Mouse (Mus musculus) midbrain, embryonic 12.5 days (tissue): ENCODE data around the gene Naa25. TPM values are rescaled to one million over a fixed set of nuclear protein-coding genes. Genes with fewer than 3 reads are reported as not detected.

Experiments
- ATAC-seq: fragments of 200-750 bp; cut with Nextera tagmentation; 2 replicates; pipeline ENCODE4 v1.8.0; 2017; ENCODE audit warnings: low read depth, moderate TSS enrichment, moderate library complexity; ENCODE audit not compliant: low FRiP score
- H3K27ac ChIP-seq: fragments of 300-500 bp; sonication (generic); replicated peaks from 2 replicates; pipeline ENCODE4 v1.5.1; 2016; ENCODE audit warnings: mild to moderate bottlenecking
- H3K27me3 ChIP-seq: fragments of 300-500 bp; sonication (generic); 2 replicates; pipeline ENCODE4 v1.6.1; 2016; ENCODE audit warnings: mild to moderate bottlenecking
- H3K36me3 ChIP-seq: fragments of 300-500 bp; sonication (generic); 2 replicates; pipeline ENCODE4 v1.6.1; 2016
- H3K4me1 ChIP-seq: fragments of 300-500 bp; sonication (generic); 2 replicates; pipeline ENCODE4 v1.6.1; 2016
- H3K4me2 ChIP-seq: fragments of 300-500 bp; sonication (generic); replicated peaks from 2 replicates; pipeline ENCODE4 v1.6.1; 2016; ENCODE audit warnings: mild to moderate bottlenecking, moderate library complexity
- H3K4me3 ChIP-seq: fragments of 300-500 bp; sonication (generic); 2 replicates; pipeline ENCODE4 v1.5.1; 2016; ENCODE audit warnings: mild to moderate bottlenecking
- H3K9ac ChIP-seq: fragments of 300-500 bp; sonication (generic); replicated peaks from 2 replicates; pipeline ENCODE4 v1.6.1; 2016; ENCODE audit warnings: mild to moderate bottlenecking, moderate library complexity
- H3K9me3 ChIP-seq: fragments of 300-500 bp; sonication (generic); 2 replicates; pipeline ENCODE4 v1.6.1; 2016; ENCODE audit warnings: mild to moderate bottlenecking
- WGBS: fragments of 180-500 bp; shearing (Covaris S2); methylation state at CpG from one replicate; pipeline ENCODE4 v1.1.7; 2016; 5-methylcytosine and 5-hydroxymethylcytosine counted together
- polyA plus RNA-seq: library from polyadenylated mRNA; unstranded; fragments of >200 nt; fragmentation: Nextera tagmentation; extraction: Ambion mirVana; gene quantifications from 2 replicates; pipeline ENCODE4 v1.2.1, GENCODE M21; 2016

Gene Naa25
- polyA plus RNA-seq, 1 experiment from 2014 or later = 48.3 TPM

GRCm38 (mm10) chr5:121383857-121384756 lies 13.6 kb upstream of the Naa25 start:
- WGBS = 63% methylated on average over 10 of the region's 10 CpGs
- peaks cover 8% of the 10 kb centered on the region; the same call in 1 of the 2 replicates for H3K9me3 ChIP-seq
- H3K27ac ChIP-seq = no peak overlapping the region
- peaks cover 17% of the 10 kb centered on the region for H3K27me3 ChIP-seq
- no peak for ATAC-seq
- H3K4me2 ChIP-seq = peak overlapping the region; percentile 71
- peak overlapping the region; percentile 85 for H3K4me3 ChIP-seq
- H3K36me3 ChIP-seq = peaks cover 35% of the 10 kb centered on the region
- H3K4me1 ChIP-seq = peaks cover 21% of the 10 kb centered on the region
- H3K9ac ChIP-seq = peak overlapping the region; percentile 43

- Histone ChIP-seq H3K27ac (peak overlapping the region; percentile 84), H3K4me3 (peak overlapping the region; percentile 85), H3K4me1 (peaks cover 26% of the 10 kb centered on the region), H3K4me2 (peak overlapping the region; percentile 71), H3K36me3 (peaks cover 27% of the 10 kb centered on the region), H3K27me3 (peaks cover 17% of the 10 kb centered on the region), H3K9me3 (peaks cover 8% of the 10 kb centered on the region; the same call in 1 of the 2 replicates), H3K9ac (peak overlapping the region; percentile 88)
- peak; percentile 77 for ATAC-seq
- WGBS = 2% methylated on average over 31 of the region's 47 CpGs
These were observed 12.8 kb upstream of the Naa25 start for GRCm38 (mm10) chr5:121384757-121385460.

- H3K4me2 ChIP-seq = peak within 1 kb of the TSS; percentile 71
These were observed 12.1 kb upstream of the Naa25 start, which contains the start of gene Trafd1 for GRCm38 (mm10) chr5:121385461-121386119. Gene Trafd1, minus strand, starts transcription at chr5:121385632.

GRCm38 (mm10) chr5:121386120-121386909 lies 11.4 kb upstream of the Naa25 start:
- peak overlapping the region; percentile 71 for H3K4me2 ChIP-seq
- no peaks in the 10 kb centered on the region for H3K9me3 ChIP-seq
- ATAC-seq = no peak
- H3K9ac ChIP-seq = 0 out of 2 replicates have a peak overlapping the region, but pooled peaks have one; percentile 28
- peaks cover 13% of the 10 kb centered on the region for H3K36me3 ChIP-seq
- H3K27ac ChIP-seq = no peak overlapping the region
- peaks cover 26% of the 10 kb centered on the region for H3K4me1 ChIP-seq
- peak overlapping the region; percentile 85 for H3K4me3 ChIP-seq
- 40% methylated on average over 22 of the region's 22 CpGs for WGBS
- H3K27me3 ChIP-seq = peaks cover 17% of the 10 kb centered on the region

More at GRCm38 (mm10) chr5:121385461-121386119, 12.1 kb upstream of the Naa25 start, which contains the start of gene Trafd1:
- Histone ChIP-seq H3K9ac (peak within 1 kb of the TSS; percentile 88), H3K27ac (peak within 1 kb of the TSS; percentile 84), H3K36me3 (peaks cover 20% of the 10 kb centered on the region), H3K9me3 (peaks cover 7% of the 10 kb centered on the region; the same call in 1 of the 2 replicates), H3K4me3 (peak within 1 kb of the TSS; percentile 85), H3K4me1 (peaks cover 26% of the 10 kb centered on the region), H3K27me3 (peaks cover 17% of the 10 kb centered on the region)
- ATAC-seq = peak; percentile 98
- under 1% methylated on average over 29 of the region's 45 CpGs for WGBS

GRCm38 (mm10) chr5:121387126-121387525 lies 10.6 kb upstream of the Naa25 start:
- ATAC-seq = no peak
- 66% methylated on average over 4 of the region's 4 CpGs for WGBS
- Histone ChIP-seq H3K4me3 (no peak overlapping the region), H3K4me2 (no peak overlapping the region), H3K27me3 (peaks cover 17% of the 10 kb centered on the region), H3K27ac (no peak overlapping the region), H3K9me3 (no peaks in the 10 kb centered on the region), H3K36me3 (peaks cover 6% of the 10 kb centered on the region; the same call in 1 of the 2 replicates), H3K9ac (no peak overlapping the region), H3K4me1 (peaks cover 26% of the 10 kb centered on the region)

GRCm38 (mm10) chr5:121389106-121389505 lies 8.6 kb upstream of the Naa25 start:
- WGBS = 57% methylated on average over 7 of the region's 7 CpGs
- H3K9me3 ChIP-seq = no peaks in the 10 kb centered on the region
- no peak overlapping the region for H3K4me2 ChIP-seq
- peak overlapping the region; percentile 49; the same call in 1 of the 2 replicates for H3K27ac ChIP-seq
- peak overlapping the region; percentile 28; the same call in 1 of the 2 replicates for H3K9ac ChIP-seq
- H3K27me3 ChIP-seq = peaks cover 17% of the 10 kb centered on the region
- no peaks in the 10 kb centered on the region for H3K36me3 ChIP-seq
- no peak for ATAC-seq
- H3K4me1 ChIP-seq = peaks cover 17% of the 10 kb centered on the region
- H3K4me3 ChIP-seq = no peak overlapping the region

GRCm38 (mm10) chr5:121389691-121390090 lies 8.0 kb upstream of the Naa25 start:
- H3K36me3 ChIP-seq = no peaks in the 10 kb centered on the region
- peak overlapping the region; percentile 28; the same call in 1 of the 2 replicates for H3K9ac ChIP-seq
- ATAC-seq = no peak
- no peak overlapping the region for H3K4me2 ChIP-seq
- peaks cover 17% of the 10 kb centered on the region for H3K27me3 ChIP-seq
- 0 out of 2 replicates have a peak overlapping the region, but pooled peaks have one; percentile 49 for H3K27ac ChIP-seq
- H3K9me3 ChIP-seq = no peaks in the 10 kb centered on the region
- no peak overlapping the region for H3K4me3 ChIP-seq
- H3K4me1 ChIP-seq = peaks cover 13% of the 10 kb centered on the region

- Histone ChIP-seq H3K27me3 (no peaks in the 10 kb centered on the region), H3K9me3 (no peaks in the 10 kb centered on the region), H3K27ac (no peak overlapping the region), H3K36me3 (no peaks in the 10 kb centered on the region), H3K9ac (no peak overlapping the region), H3K4me3 (no peak overlapping the region), H3K4me1 (0 out of 2 replicates have a peak, but pooled peaks cover 11% of the 10 kb centered on the region), H3K4me2 (no peak overlapping the region)
- 63% methylated on average over 16 of the region's 16 CpGs for WGBS
- no peak for ATAC-seq
These were observed 4.9 kb upstream of the Naa25 start for GRCm38 (mm10) chr5:121392667-121393380.

- no peak overlapping the region for H3K9ac ChIP-seq
- H3K4me1 ChIP-seq = 0 out of 2 replicates have a peak, but pooled peaks cover 11% of the 10 kb centered on the region
- no peak for ATAC-seq
- 75% methylated on average over 3 of the region's 3 CpGs for WGBS
- no peaks in the 10 kb centered on the region for H3K36me3 ChIP-seq
- no peaks in the 10 kb centered on the region for H3K9me3 ChIP-seq
- H3K27ac ChIP-seq = no peak overlapping the region
- no peak overlapping the region for H3K4me3 ChIP-seq
- no peak overlapping the region for H3K4me2 ChIP-seq
- no peaks in the 10 kb centered on the region for H3K27me3 ChIP-seq
These were observed 4.3 kb upstream of the Naa25 start for GRCm38 (mm10) chr5:121393402-121393801.

GRCm38 (mm10) chr5:121395621-121396020 lies 2.1 kb upstream of the Naa25 start:
- peaks cover 23% of the 10 kb centered on the region for H3K4me1 ChIP-seq
- WGBS = 83% methylated on average over 5 of the region's 5 CpGs
- no peak overlapping the region for H3K27ac ChIP-seq
- ATAC-seq = no peak
- H3K36me3 ChIP-seq = no peaks in the 10 kb centered on the region; the same call in 1 of the 2 replicates
- no peak overlapping the region for H3K4me3 ChIP-seq
- H3K4me2 ChIP-seq = no peak overlapping the region
- no peaks in the 10 kb centered on the region for H3K27me3 ChIP-seq
- H3K9me3 ChIP-seq = no peaks in the 10 kb centered on the region
- H3K9ac ChIP-seq = no peak overlapping the region
